Mouse (Mus musculus): Measurements from ENCODE around the gene Zbed6. TPM values are rescaled to one million over a fixed set of nuclear protein-coding genes. Genes with fewer than 3 reads are reported as not detected.

Zbed6 gene
- polyA plus RNA-seq, 2 experiments = 11.4 TPM; not detected in 1

DNA sequence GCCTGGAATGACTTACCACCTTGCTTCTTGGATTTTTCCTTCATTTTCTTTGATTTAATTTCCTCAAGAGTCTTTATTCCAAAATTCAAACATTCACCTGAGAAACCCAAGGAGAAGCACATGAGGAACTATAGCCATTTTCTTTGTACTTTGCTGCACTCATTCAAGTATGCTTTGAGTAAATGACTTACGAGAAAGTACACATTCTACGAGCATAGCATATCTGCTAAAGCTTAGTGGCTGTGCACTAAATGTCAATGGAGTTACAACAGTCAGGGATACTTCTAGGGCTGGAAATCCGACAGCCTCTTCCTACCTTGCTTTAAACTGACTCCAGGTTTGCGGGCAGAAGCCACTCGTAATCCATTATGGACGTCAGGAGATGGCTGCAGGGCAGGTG lies 22.2 kb downstream of the Zbed6 start:
- WGBS = 85% methylated on average over 6 of the region's 6 CpGs
- no peaks in the 10 kb centered on the region for H3K27me3 ChIP-seq (ENCODE audit: control insufficient read depth, insufficient read depth, low read length)
- no peak overlapping the region for H3K4me2 ChIP-seq (replicated peaks; ENCODE audit: low read depth, low read length, severe bottlenecking)
- H3K9me3 ChIP-seq (ENCODE audit: control insufficient read depth, low read length) = no peaks in the 10 kb centered on the region
- H3K36me3 ChIP-seq (ENCODE audit: control insufficient read depth, insufficient read depth, low read length) = peaks cover 99% of the 10 kb centered on the region
- no peak overlapping the region for H3K9ac ChIP-seq (ENCODE audit: low read depth, low read length, severe bottlenecking)
- DNase-seq (ENCODE audit: low spot score) (no peak), ATAC-seq (ENCODE audit: low FRiP score, low read depth) (no peak)
- no peaks in the 10 kb centered on the region for H3K4me1 ChIP-seq (ENCODE audit: control insufficient read depth, insufficient read depth, low read length)
- no peak overlapping the region for H3K4me3 ChIP-seq (replicated peaks; ENCODE audit: low read length)
- H3K27ac ChIP-seq (replicated peaks; ENCODE audit: low read depth, low read length) = no peak overlapping the region
- no peak for TF ChIP-seq POLR2A (IDR thresholded peaks at IDR 0.05; ENCODE audit: borderline replicate concordance, extremely low read depth, insufficient read depth, insufficient read length)

DNA sequence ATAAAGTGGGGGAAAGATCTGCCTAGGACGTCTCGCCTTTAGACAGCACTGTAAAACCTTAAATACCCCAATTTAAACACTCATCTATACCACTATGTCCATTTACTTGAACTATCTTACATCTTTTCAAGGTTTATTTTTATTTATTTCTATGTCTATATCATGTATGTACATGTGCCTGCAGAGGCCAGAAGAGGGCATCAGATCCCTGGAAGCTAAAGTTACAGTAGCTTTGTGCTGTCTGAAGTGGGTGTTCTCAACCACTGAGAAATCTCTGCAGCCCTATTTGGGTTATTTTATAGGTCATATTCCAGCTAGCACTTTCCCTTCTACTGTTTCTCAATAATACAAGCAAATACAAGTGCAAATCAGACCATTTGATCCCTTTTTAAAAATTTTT lies 28.5 kb downstream of the Zbed6 start:
- no peak for DNase-seq (ENCODE audit: low spot score)
- Histone ChIP-seq H3K4me3 (replicated peaks; ENCODE audit: low read length) (no peak overlapping the region), H3K36me3 (ENCODE audit: control insufficient read depth, insufficient read depth, low read length) (peaks cover 97% of the 10 kb centered on the region), H3K9me3 (ENCODE audit: control insufficient read depth, low read length) (no peaks in the 10 kb centered on the region), H3K9ac (ENCODE audit: low read depth, low read length, severe bottlenecking) (no peak overlapping the region), H3K4me1 (ENCODE audit: control insufficient read depth, insufficient read depth, low read length) (no peaks in the 10 kb centered on the region), H3K27ac (replicated peaks; ENCODE audit: low read depth, low read length) (no peak overlapping the region), H3K27me3 (ENCODE audit: control insufficient read depth, insufficient read depth, low read length) (no peaks in the 10 kb centered on the region), H3K4me2 (replicated peaks; ENCODE audit: low read depth, low read length, severe bottlenecking) (no peak overlapping the region)
- no peak for TF ChIP-seq POLR2A (IDR thresholded peaks at IDR 0.05; ENCODE audit: borderline replicate concordance, extremely low read depth, insufficient read depth, insufficient read length)
- 80% methylated on average over 2 of the region's 2 CpGs for WGBS
- ATAC-seq (ENCODE audit: low FRiP score, low read depth) = no peak

DNA sequence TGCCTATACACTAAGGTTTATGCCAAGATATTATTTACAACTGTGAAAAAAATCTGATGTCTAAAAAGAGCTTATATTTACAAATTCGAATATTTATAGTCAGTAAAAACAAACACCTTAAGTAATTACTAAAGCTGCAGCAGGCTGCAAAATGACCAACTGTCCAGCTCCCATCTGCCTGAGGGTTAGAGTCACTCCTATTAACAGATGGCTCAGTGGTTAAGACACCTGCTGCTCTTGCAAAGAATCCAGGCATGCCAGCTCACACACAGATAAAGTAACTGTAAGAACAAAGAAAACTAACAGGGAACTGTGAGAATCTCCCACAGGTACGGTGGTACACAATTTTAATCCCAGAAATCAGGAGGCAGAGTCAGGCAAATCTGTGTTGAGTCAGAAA lies 35.6 kb downstream of the Zbed6 start:
- H3K36me3 ChIP-seq (ENCODE audit: control insufficient read depth, insufficient read depth, low read length) = peaks cover 91% of the 10 kb centered on the region
- no peaks in the 10 kb centered on the region for H3K27me3 ChIP-seq (ENCODE audit: control insufficient read depth, insufficient read depth, low read length)
- no peaks in the 10 kb centered on the region for H3K9me3 ChIP-seq (ENCODE audit: control insufficient read depth, low read length)
- DNase-seq (ENCODE audit: low spot score) = no peak
- WGBS = 74% methylated on average over 2 of the region's 2 CpGs
- no peak for ATAC-seq (ENCODE audit: low FRiP score, low read depth)
- no peak overlapping the region for H3K4me2 ChIP-seq (replicated peaks; ENCODE audit: low read depth, low read length, severe bottlenecking)
- H3K4me3 ChIP-seq (replicated peaks; ENCODE audit: low read length) = no peak overlapping the region
- no peak overlapping the region for H3K9ac ChIP-seq (ENCODE audit: low read depth, low read length, severe bottlenecking)
- H3K4me1 ChIP-seq (ENCODE audit: control insufficient read depth, insufficient read depth, low read length) = no peaks in the 10 kb centered on the region
- no peak overlapping the region for H3K27ac ChIP-seq (replicated peaks; ENCODE audit: low read depth, low read length)
- no peak for TF ChIP-seq POLR2A (IDR thresholded peaks at IDR 0.05; ENCODE audit: borderline replicate concordance, extremely low read depth, insufficient read depth, insufficient read length)

DNA sequence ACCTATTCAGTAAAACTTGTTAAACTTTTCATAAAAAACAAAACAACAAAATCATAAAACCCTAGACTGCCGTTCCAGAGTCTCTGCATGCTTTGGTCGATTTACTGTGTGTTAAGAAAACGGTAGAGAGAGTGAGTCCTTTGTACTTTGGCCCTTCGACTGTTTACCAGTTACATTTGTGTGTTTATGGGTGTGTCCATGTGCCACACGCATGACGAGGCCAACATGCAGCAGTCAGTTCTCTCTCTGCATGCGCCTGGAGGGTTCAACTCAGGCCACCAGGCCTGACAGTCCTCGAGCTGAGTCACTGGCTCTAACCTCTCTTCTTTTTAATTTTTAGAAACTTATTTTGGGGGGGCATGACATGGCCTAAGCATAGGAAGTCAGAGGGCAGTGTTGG lies 42.4 kb downstream of the Zbed6 start:
- TF ChIP-seq POLR2A (IDR thresholded peaks at IDR 0.05; ENCODE audit: borderline replicate concordance, extremely low read depth, insufficient read depth, insufficient read length) = no peak
- Histone ChIP-seq H3K9me3 (ENCODE audit: control insufficient read depth, low read length) (no peaks in the 10 kb centered on the region), H3K4me1 (ENCODE audit: control insufficient read depth, insufficient read depth, low read length) (no peaks in the 10 kb centered on the region), H3K27ac (replicated peaks; ENCODE audit: low read depth, low read length) (no peak overlapping the region), H3K9ac (ENCODE audit: low read depth, low read length, severe bottlenecking) (no peak overlapping the region), H3K4me2 (replicated peaks; ENCODE audit: low read depth, low read length, severe bottlenecking) (no peak overlapping the region), H3K4me3 (replicated peaks; ENCODE audit: low read length) (no peak overlapping the region), H3K36me3 (ENCODE audit: control insufficient read depth, insufficient read depth, low read length) (peaks cover 68% of the 10 kb centered on the region), H3K27me3 (ENCODE audit: control insufficient read depth, insufficient read depth, low read length) (no peaks in the 10 kb centered on the region)
- 73% methylated on average over 8 of the region's 8 CpGs for WGBS
- no peak for DNase-seq (ENCODE audit: low spot score)
- ATAC-seq (ENCODE audit: low FRiP score, low read depth) = no peak

DNA sequence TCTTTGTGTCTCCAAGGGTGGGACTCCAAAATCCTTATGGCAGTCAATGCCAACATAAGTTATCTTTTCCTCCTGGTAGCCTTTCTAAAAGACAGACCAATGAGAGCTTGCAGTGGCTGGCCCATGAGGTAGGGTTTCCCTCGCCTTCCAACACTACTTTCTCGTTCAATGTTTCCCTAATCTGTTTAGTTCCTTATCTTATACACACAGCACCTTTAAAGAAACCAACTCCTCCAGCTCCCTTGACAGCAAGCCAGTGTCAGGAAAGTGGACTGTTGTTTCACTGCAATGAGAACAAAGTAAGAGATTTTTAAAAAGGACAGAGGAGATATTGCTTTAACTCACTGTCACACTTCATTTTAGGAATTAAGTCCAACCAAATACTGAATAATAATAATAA lies 42.8 kb downstream of the Zbed6 start:
- Histone ChIP-seq H3K27me3 (ENCODE audit: control insufficient read depth, insufficient read depth, low read length) (no peaks in the 10 kb centered on the region), H3K36me3 (ENCODE audit: control insufficient read depth, insufficient read depth, low read length) (peaks cover 64% of the 10 kb centered on the region), H3K27ac (replicated peaks; ENCODE audit: low read depth, low read length) (no peak overlapping the region), H3K4me2 (replicated peaks; ENCODE audit: low read depth, low read length, severe bottlenecking) (no peak overlapping the region), H3K9me3 (ENCODE audit: control insufficient read depth, low read length) (no peaks in the 10 kb centered on the region), H3K4me1 (ENCODE audit: control insufficient read depth, insufficient read depth, low read length) (no peaks in the 10 kb centered on the region), H3K4me3 (replicated peaks; ENCODE audit: low read length) (no peak overlapping the region), H3K9ac (ENCODE audit: low read depth, low read length, severe bottlenecking) (no peak overlapping the region)
- no peak for ATAC-seq (ENCODE audit: low FRiP score, low read depth)
- no peak for DNase-seq (ENCODE audit: low spot score)
- WGBS = 66% methylated on average over 2 of the region's 2 CpGs
- TF ChIP-seq POLR2A (IDR thresholded peaks at IDR 0.05; ENCODE audit: borderline replicate concordance, extremely low read depth, insufficient read depth, insufficient read length) = no peak

DNA sequence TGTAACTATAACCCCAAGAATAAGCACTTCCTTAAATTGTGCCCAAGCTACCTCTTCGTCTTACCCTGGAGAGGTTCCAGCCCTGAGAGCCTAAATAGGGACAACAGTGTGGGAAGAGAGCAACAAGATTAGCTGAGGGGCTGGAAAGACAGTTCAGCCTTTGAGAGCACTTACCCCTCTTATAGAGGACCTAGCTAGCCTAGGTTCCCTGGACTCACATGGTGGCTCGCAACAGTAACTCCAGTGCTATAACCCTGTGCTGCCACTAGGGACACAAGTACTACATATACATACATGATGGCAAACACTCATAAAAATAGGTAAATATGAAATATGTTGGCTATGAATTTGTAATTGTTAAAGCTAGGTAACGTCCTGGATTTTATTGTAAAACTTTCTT lies 46.9 kb downstream of the Zbed6 start:
- H3K9me3 ChIP-seq (ENCODE audit: control insufficient read depth, low read length) = no peaks in the 10 kb centered on the region
- H3K27me3 ChIP-seq (ENCODE audit: control insufficient read depth, insufficient read depth, low read length) = no peaks in the 10 kb centered on the region
- DNase-seq (ENCODE audit: low spot score) = no peak
- no peak overlapping the region for H3K9ac ChIP-seq (ENCODE audit: low read depth, low read length, severe bottlenecking)
- H3K4me3 ChIP-seq (replicated peaks; ENCODE audit: low read length) = no peak overlapping the region
- H3K4me1 ChIP-seq (ENCODE audit: control insufficient read depth, insufficient read depth, low read length) = peaks cover 3% of the 10 kb centered on the region; the same call in 1 of the 2 replicates
- TF ChIP-seq POLR2A (IDR thresholded peaks at IDR 0.05; ENCODE audit: borderline replicate concordance, extremely low read depth, insufficient read depth, insufficient read length) = no peak
- no peak for ATAC-seq (ENCODE audit: low FRiP score, low read depth)
- H3K27ac ChIP-seq (replicated peaks; ENCODE audit: low read depth, low read length) = no peak overlapping the region
- H3K36me3 ChIP-seq (ENCODE audit: control insufficient read depth, insufficient read depth, low read length) = peaks cover 34% of the 10 kb centered on the region
- WGBS = 75% methylated on average over 3 of the region's 3 CpGs
- H3K4me2 ChIP-seq (replicated peaks; ENCODE audit: low read depth, low read length, severe bottlenecking) = no peak overlapping the region

Measured in limb, embryonic 14.5 days (tissue).